Mouse (Mus musculus): ENCODE results near the gene Pxt1. TPM values are rescaled to one million over a fixed set of nuclear protein-coding genes. Genes with fewer than 3 reads are reported as not detected.
A peak's percentile ranks its signal among the peaks of the same experiment; 100 is the strongest.

The Pxt1 gene
- polyA plus RNA-seq, 1 experiment from 2014 or later: 0.21 TPM

- WGBS: 25% methylated on average over 4 of the region's 4 CpGs
- Histone ChIP-seq H3K27ac (ENCODE audit: low read length) (no peak overlapping the region), H3K4me2 (replicated peaks; ENCODE audit: low read depth, low read length) (no peak overlapping the region)
These were observed 39.0 kb upstream of the Pxt1 start for GRCm38 (mm10) chr17:28982591-28982990.

GRCm38 (mm10) chr17:28981081-28981480 lies 37.4 kb upstream of the Pxt1 start:
- Histone ChIP-seq H3K27me3 (ENCODE audit: insufficient read depth, low read length) (no peaks in the 10 kb centered on the region), H3K27ac (ENCODE audit: low read length) (no peak overlapping the region), H3K9me3 (ENCODE audit: low read length) (no peaks in the 10 kb centered on the region), H3K4me3 (ENCODE audit: low read length) (no peak overlapping the region), H3K4me1 (ENCODE audit: insufficient read depth, low read length) (0 out of 2 replicates have a peak, but pooled peaks cover 6% of the 10 kb centered on the region), H3K36me3 (ENCODE audit: insufficient read depth, low read length) (peaks cover 53% of the 10 kb centered on the region), H3K4me2 (replicated peaks; ENCODE audit: low read depth, low read length) (no peak overlapping the region), H3K9ac (replicated peaks; ENCODE audit: low read length) (no peak overlapping the region)
- WGBS: 53% methylated on average over 4 of the region's 4 CpGs
- ATAC-seq (ENCODE audit: low FRiP score, low TSS enrichment): no peak

More at GRCm38 (mm10) chr17:28982591-28982990, 39.0 kb upstream of the Pxt1 start:
- no peak for ATAC-seq (ENCODE audit: low FRiP score, low TSS enrichment)
- Histone ChIP-seq H3K9me3 (ENCODE audit: low read length) (no peaks in the 10 kb centered on the region), H3K4me3 (ENCODE audit: low read length) (no peak overlapping the region), H3K9ac (replicated peaks; ENCODE audit: low read length) (no peak overlapping the region), H3K27me3 (ENCODE audit: insufficient read depth, low read length) (no peaks in the 10 kb centered on the region), H3K36me3 (ENCODE audit: insufficient read depth, low read length) (peaks cover 61% of the 10 kb centered on the region), H3K4me1 (ENCODE audit: insufficient read depth, low read length) (0 out of 2 replicates have a peak, but pooled peaks cover 6% of the 10 kb centered on the region)

DNA sequence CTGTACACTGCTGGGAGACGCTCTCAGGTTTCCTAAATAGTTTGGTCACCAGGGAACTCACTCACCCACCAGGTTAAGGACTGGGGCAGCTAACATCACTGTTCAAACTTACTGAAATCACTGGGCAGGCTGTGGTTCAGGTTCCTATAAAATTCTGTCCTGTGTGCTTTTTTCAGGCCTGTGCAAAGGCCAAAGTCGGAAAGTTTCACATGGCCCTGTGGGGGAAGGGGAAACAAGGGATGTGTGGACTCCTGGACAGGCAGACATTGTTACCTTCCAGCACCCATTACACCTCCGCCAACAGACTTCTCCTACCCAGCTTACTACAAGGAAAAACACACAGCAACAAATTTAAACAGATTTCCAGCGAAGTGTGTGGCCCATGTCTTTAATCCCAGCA lies 35.5 kb upstream of the Pxt1 start:
- no peak for ATAC-seq (ENCODE audit: low FRiP score, low TSS enrichment)
- H3K9ac ChIP-seq (replicated peaks; ENCODE audit: low read length): no peak overlapping the region

DNA sequence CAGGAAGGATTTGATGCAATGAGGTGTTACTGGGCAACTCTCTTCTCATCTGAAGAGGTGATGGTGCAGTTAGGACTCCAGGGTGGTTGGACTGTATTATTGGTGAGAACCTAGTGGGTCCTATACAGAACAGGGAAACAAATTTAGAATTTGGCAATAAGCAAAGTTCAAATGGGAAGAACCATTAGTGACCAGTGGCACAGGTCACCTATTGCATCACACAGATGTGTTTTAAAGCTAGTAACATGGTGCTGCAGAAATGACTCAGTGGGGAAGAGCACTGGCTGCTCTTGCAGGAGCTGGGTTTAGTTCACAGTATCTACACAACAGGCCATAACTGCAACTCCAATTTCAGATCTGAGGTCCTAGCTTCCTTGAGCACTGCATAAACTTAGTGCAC lies 26.5 kb upstream of the Pxt1 start:
- H3K4me3 ChIP-seq (ENCODE audit: low read length): no peak overlapping the region
- H3K9ac ChIP-seq (replicated peaks; ENCODE audit: low read length): no peak overlapping the region
- no peaks in the 10 kb centered on the region for H3K9me3 ChIP-seq (ENCODE audit: low read length)
- peaks cover 89% of the 10 kb centered on the region for H3K36me3 ChIP-seq (ENCODE audit: insufficient read depth, low read length)
- no peaks in the 10 kb centered on the region for H3K4me1 ChIP-seq (ENCODE audit: insufficient read depth, low read length)
- no peaks in the 10 kb centered on the region for H3K27me3 ChIP-seq (ENCODE audit: insufficient read depth, low read length)
- no peak overlapping the region for H3K4me2 ChIP-seq (replicated peaks; ENCODE audit: low read depth, low read length)
- ATAC-seq (ENCODE audit: low FRiP score, low TSS enrichment): no peak
- no peak overlapping the region for H3K27ac ChIP-seq (ENCODE audit: low read length)

More for the DNA sequence above, 35.5 kb upstream of the Pxt1 start:
- Histone ChIP-seq H3K27ac (ENCODE audit: low read length) (no peak overlapping the region), H3K27me3 (ENCODE audit: insufficient read depth, low read length) (no peaks in the 10 kb centered on the region), H3K4me3 (ENCODE audit: low read length) (no peak overlapping the region), H3K36me3 (ENCODE audit: insufficient read depth, low read length) (peaks cover 62% of the 10 kb centered on the region), H3K9me3 (ENCODE audit: low read length) (no peaks in the 10 kb centered on the region), H3K4me1 (ENCODE audit: insufficient read depth, low read length) (0 out of 2 replicates have a peak, but pooled peaks cover 6% of the 10 kb centered on the region), H3K4me2 (replicated peaks; ENCODE audit: low read depth, low read length) (no peak overlapping the region)
- WGBS: 91% methylated on average over 4 of the region's 4 CpGs

- Histone ChIP-seq H3K9ac (replicated peaks; ENCODE audit: low read length) (no peak overlapping the region), H3K27ac (ENCODE audit: low read length) (no peak overlapping the region), H3K4me3 (ENCODE audit: low read length) (no peak overlapping the region), H3K4me2 (replicated peaks; ENCODE audit: low read depth, low read length) (no peak overlapping the region), H3K9me3 (ENCODE audit: low read length) (no peaks in the 10 kb centered on the region), H3K4me1 (ENCODE audit: insufficient read depth, low read length) (no peaks in the 10 kb centered on the region), H3K36me3 (ENCODE audit: insufficient read depth, low read length) (peaks cover 91% of the 10 kb centered on the region), H3K27me3 (ENCODE audit: insufficient read depth, low read length) (no peaks in the 10 kb centered on the region)
- 74% methylated on average over 11 of the region's 11 CpGs for WGBS
- ATAC-seq (ENCODE audit: low FRiP score, low TSS enrichment): no peak
These were observed 23.5 kb upstream of the Pxt1 start for GRCm38 (mm10) chr17:28967021-28967610.

DNA sequence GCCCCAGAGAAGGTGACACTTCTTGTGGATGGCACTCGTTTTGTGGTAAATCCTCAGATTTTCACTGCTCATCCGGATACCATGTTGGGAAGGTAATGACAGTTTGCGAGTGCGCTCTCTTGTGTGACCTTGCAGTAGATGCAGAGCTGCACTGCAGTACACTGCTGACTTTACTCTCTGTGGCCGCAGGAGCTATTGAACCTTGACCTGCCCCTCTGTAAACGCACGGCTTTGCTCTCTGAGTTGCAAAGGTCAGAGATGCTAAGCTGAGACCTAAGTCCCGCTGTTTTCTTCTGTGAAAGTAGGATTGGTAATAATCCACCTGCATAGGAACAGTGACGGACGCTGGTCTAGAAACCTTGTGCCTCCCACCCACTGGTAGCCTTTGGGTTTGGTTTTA lies 18.0 kb upstream of the Pxt1 start:
- Histone ChIP-seq H3K27ac (ENCODE audit: low read length) (no peak overlapping the region), H3K27me3 (ENCODE audit: insufficient read depth, low read length) (no peaks in the 10 kb centered on the region), H3K4me3 (ENCODE audit: low read length) (no peak overlapping the region), H3K9me3 (ENCODE audit: low read length) (no peaks in the 10 kb centered on the region), H3K4me2 (replicated peaks; ENCODE audit: low read depth, low read length) (no peak overlapping the region), H3K9ac (replicated peaks; ENCODE audit: low read length) (no peak overlapping the region), H3K36me3 (ENCODE audit: insufficient read depth, low read length) (peaks cover 62% of the 10 kb centered on the region), H3K4me1 (ENCODE audit: insufficient read depth, low read length) (no peaks in the 10 kb centered on the region)
- WGBS: 73% methylated on average over 10 of the region's 10 CpGs
- ATAC-seq (ENCODE audit: low FRiP score, low TSS enrichment): no peak

DNA sequence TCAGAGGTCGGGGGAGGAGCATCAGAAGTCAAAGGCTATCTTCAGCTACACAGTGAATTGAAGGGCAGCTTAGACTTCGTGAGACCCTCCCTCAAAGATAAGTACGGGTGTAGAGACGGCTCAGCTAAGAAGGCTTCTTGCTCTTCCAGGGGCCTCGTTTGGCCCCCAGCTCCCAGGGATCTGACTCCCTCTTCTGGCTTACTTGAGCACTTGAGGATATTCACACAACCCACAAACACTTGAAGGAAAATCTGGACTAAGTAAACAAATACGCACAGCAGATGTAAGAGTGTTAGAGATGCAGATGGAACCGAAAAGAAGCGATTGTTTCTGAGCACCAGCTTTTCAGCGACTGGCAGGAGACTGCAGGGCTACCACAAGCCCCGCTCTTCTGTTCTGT lies 17.0 kb upstream of the Pxt1 start:
- Histone ChIP-seq H3K36me3 (ENCODE audit: insufficient read depth, low read length) (peaks cover 53% of the 10 kb centered on the region), H3K4me2 (replicated peaks; ENCODE audit: low read depth, low read length) (no peak overlapping the region), H3K4me1 (ENCODE audit: insufficient read depth, low read length) (no peaks in the 10 kb centered on the region), H3K27ac (ENCODE audit: low read length) (no peak overlapping the region), H3K9ac (replicated peaks; ENCODE audit: low read length) (no peak overlapping the region), H3K9me3 (ENCODE audit: low read length) (no peaks in the 10 kb centered on the region), H3K27me3 (ENCODE audit: insufficient read depth, low read length) (no peaks in the 10 kb centered on the region), H3K4me3 (ENCODE audit: low read length) (no peak overlapping the region)
- 77% methylated on average over 10 of the region's 10 CpGs for WGBS
- no peak for ATAC-seq (ENCODE audit: low FRiP score, low TSS enrichment)

DNA sequence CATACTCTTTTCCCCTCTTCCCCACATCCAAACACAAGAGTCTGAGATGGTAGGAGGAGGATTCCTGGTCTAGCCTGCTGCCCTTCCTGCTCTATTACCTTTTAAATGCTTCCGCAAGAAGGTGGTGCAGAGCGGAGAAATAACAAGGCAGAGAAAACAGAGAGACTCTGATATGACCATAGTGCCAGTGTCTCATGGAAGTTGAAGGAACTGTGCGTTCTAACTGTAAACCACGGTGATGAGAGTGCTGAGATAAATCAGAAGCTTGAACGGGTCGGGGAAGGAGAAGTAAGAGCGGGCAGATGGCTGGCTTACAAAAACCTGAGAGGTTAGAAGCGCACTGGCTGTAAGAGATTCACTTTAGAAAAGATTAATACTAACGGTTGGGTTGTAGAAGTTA lies 10.8 kb upstream of the Pxt1 start:
- H3K4me3 ChIP-seq (ENCODE audit: low read length): no peak overlapping the region
- WGBS: 92% methylated on average over 9 of the region's 9 CpGs
- peaks cover 19% of the 10 kb centered on the region for H3K4me1 ChIP-seq (ENCODE audit: insufficient read depth, low read length)
- no peak for ATAC-seq (ENCODE audit: low FRiP score, low TSS enrichment)
- H3K4me2 ChIP-seq (replicated peaks; ENCODE audit: low read depth, low read length): peak overlapping the region; percentile 93
- H3K27ac ChIP-seq (ENCODE audit: low read length): no peak overlapping the region
- no peaks in the 10 kb centered on the region for H3K27me3 ChIP-seq (ENCODE audit: insufficient read depth, low read length)
- no peaks in the 10 kb centered on the region for H3K9me3 ChIP-seq (ENCODE audit: low read length)
- H3K9ac ChIP-seq (replicated peaks; ENCODE audit: low read length): peak overlapping the region; percentile 98
- peaks cover 9% of the 10 kb centered on the region; the same call in 1 of the 2 replicates for H3K36me3 ChIP-seq (ENCODE audit: insufficient read depth, low read length)

GRCm38 (mm10) chr17:28953251-28953650 lies 9.6 kb upstream of the Pxt1 start:
- Histone ChIP-seq H3K4me1 (ENCODE audit: insufficient read depth, low read length) (peaks cover 19% of the 10 kb centered on the region), H3K36me3 (ENCODE audit: insufficient read depth, low read length) (peaks cover 6% of the 10 kb centered on the region; the same call in 1 of the 2 replicates), H3K9ac (replicated peaks; ENCODE audit: low read length) (peak overlapping the region; percentile 98), H3K27ac (ENCODE audit: low read length) (peak overlapping the region; percentile 99), H3K4me2 (replicated peaks; ENCODE audit: low read depth, low read length) (peak overlapping the region; percentile 93), H3K27me3 (ENCODE audit: insufficient read depth, low read length) (no peaks in the 10 kb centered on the region), H3K9me3 (ENCODE audit: low read length) (no peaks in the 10 kb centered on the region), H3K4me3 (ENCODE audit: low read length) (peak overlapping the region; percentile 91)
- ATAC-seq (ENCODE audit: low FRiP score, low TSS enrichment): no peak
- WGBS: 3% methylated on average over 9 of the region's 9 CpGs

DNA sequence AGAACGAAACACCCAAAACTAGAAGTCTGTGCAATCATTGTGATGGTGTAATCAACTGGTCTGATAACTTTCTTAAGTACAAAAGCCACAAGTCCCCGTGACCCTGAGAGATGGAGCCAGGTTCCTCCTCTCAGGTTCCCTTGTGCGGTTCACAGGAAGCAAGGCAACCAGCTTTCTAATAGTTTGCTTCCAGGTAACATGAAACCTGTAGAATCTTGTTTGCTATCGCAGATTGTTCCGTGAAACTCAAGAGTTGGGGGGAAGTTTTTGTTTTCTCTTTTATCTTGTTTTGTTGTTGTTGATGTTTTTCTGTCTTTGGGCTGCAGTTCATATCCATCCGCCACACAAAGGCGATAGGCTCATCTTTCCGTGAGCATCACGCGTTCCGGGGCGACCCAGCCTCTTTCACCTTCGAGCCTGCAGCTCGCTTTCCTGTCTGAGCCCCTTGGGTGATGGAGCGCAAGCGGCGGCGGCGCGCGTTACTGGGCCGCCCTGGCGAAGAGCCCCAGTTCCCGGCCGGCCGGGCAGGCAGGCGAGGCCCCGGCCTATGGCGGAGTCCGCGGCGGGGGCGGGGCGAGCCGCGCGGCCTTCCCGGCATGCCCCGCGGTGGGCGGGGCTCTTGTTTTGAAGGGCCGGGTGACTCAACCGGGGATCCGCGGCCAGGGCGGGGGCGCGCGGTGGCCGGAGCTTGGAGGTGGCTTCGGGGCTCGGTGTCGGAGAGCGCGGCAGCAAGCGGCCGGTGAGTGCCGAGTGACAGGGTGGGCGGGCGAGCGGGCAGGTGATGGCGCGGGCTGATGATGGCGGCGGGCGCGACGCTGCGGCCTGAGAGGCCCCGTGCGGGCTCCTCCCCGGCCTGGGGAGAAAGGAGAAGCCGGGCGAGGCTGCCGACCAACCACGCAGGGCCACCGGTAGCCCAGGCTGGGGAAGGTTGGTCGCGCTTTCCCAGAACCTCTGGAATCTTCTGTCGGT lies 8.5 kb upstream of the Pxt1 start, which contains the start of gene Kctd20:
Gene Kctd20, plus strand, starts transcription at position 120 of the 969 bp plus-strand sequence.
- Histone ChIP-seq H3K9ac (replicated peaks; ENCODE audit: low read length) (peak within 1 kb of the TSS; percentile 98), H3K4me3 (ENCODE audit: low read length) (peak within 1 kb of the TSS; percentile 91), H3K9me3 (ENCODE audit: low read length) (no peaks in the 10 kb centered on the region), H3K4me1 (ENCODE audit: insufficient read depth, low read length) (peaks cover 19% of the 10 kb centered on the region), H3K36me3 (ENCODE audit: insufficient read depth, low read length) (no peaks in the 10 kb centered on the region), H3K27ac (ENCODE audit: low read length) (peak within 1 kb of the TSS; percentile 99), H3K4me2 (replicated peaks; ENCODE audit: low read depth, low read length) (peak within 1 kb of the TSS; percentile 93), H3K27me3 (ENCODE audit: insufficient read depth, low read length) (no peaks in the 10 kb centered on the region)
- WGBS: under 1% methylated on average over 68 of the region's 80 CpGs
- ATAC-seq (ENCODE audit: low FRiP score, low TSS enrichment): peak; percentile 95
